Mouse (Mus musculus) layer of hippocampus, postnatal 25 days (tissue): ENCODE measurements around the gene Lrrc18. TPM values are rescaled to one million over a fixed set of nuclear protein-coding genes. Genes with fewer than 3 reads are reported as not detected.

ENCODE experiments used
- DNase-seq, 2 experiments: peaks; one replicate each; pipeline ENCODE4 v3.0.0; 2022; ENCODE audit warnings: mixed read lengths in 2 of 2, low spot score in 1 of 2; ENCODE audit errors: extremely low spot score in 1 of 2
- total RNA-seq, 2 experiments: library from RNA; stranded (reverse); gene quantifications; 2 replicates each; pipeline ENCODE4 v1.2.3; 2021

Gene Lrrc18
- total RNA-seq, result under 1 TPM; 0.23 to 0.59 TPM

DNA sequence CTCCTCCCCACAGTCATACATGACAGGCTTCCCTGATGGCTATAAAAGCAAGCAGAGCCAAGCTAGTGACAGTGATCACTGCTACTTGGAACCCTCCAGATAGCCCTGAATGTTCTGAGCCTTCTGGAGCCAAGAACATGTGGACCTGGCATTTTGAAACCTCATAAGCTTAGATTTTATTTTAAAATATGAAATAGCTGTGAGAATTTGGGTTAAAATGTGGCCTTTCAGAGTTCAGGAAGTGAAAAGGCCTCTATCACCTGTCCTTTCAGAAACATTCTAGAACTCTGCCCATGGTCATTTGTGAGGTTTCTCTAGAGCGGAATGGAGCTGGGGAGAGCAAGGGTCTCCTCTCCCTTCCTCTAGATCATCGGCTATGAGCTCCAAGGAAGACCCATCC lies at the start of gene Lrrc18:
TSS of gene Lrrc18 (plus strand) at position 301 of the 400 bp plus-strand sequence.
- DNase-seq, result no peak

DNA sequence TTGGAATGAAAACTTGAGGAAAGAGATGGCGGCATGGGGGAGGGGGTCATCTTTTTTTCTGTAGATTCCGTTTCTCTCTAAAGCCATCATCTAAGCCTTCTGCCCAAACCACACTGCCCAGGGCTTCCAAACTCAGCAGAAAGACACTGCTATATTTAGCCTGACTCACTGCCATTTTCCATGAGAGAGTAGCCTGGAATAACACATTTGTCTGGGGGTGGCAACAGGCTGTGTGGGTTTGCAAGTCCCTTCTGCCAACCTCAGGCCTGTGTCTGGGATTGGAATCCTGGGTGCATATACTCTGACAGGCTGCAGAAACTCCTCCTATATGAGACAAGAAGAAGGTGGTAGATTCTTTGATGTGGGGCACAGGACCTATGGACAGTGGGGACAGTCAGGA lies 43.7 kb upstream of the Lrrc18 start:
- DNase-seq, result no peak

DNA sequence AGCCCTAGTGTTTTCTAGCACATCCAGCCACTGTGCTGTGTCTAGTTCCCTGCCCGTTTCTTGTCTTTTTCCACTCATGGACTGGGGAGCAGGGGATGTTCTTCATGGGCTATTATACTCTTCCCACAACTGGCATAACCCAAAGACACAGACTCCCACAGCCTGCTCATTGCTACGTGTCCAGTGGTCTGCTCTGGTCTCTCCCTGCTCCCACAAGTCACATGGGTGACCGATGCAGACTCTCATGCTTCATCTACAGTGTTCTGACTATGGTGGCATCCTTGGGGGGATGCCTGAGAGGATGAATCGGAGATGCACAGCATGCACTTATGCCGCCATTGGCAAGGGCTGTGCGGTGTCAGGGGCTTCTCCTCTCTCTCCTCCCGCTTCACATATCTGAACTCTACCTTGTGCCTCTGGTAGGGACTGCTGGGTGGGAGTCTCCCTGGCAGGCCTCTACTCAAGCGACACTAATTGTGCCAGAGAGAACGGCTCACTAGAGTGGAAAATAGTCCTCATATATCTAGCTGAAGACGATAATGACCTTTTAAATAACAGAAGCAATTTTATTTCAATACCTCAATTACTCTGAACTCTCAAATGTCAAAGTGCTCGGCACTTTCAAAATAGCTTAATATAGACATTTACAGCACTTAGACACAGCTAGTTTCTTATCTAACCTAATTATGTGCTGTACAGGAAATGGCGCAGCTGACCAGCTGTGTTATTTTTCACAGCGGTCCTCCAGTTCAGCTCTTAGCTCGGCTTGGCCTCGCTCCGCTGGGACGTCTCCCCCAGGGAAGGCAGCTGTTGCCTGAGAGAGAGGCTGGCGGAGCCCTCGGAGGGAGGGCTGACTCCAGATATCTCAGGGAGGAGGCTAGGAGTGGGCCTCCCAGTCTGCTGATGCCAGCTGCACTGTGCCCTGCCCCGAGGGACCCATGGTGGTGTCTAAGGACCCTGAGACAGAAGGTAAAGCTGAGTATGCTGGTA lies 40.6 kb upstream of the Lrrc18 start:
- DNase-seq, result no peak

DNA sequence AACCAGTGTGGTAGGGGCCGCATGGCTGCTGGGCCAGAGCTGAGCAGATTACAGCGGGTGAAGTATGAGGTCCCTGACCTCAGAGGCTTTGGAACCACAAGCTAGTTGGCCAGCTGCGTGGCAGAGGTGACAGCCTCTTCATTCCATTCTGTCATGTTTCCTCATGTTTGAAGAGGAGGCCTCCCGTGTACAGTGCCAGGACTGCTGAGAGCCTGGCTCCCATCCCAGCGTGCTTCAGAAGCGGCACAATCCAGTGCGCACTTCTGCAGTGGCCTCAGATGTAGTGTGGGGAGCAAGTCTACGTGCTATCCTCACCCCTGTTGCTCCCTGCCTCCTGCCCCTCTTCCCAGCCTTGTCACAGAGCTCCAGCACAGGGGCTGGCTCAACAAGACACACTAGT lies 34.7 kb upstream of the Lrrc18 start:
- DNase-seq, result no peak

DNA sequence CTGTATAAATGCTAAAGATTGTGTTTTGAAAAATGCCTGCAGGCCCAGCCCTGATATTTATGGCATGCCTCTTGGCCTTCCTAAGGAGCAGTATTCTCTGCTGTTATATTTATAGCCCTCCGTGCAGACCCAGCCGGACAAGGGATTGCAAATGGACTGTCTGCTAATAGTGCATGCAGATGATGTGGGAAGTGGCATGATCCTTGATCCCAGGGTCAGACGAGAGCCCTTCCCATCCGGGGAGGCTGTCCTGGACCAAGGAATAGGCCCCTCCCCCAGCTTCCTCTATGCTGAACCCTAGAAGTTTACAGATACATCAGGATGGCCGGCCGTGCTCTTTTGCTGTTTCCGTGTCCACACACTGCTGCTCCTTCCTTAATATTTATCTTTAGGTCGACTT lies 32.5 kb upstream of the Lrrc18 start:
- no peak for DNase-seq

DNA sequence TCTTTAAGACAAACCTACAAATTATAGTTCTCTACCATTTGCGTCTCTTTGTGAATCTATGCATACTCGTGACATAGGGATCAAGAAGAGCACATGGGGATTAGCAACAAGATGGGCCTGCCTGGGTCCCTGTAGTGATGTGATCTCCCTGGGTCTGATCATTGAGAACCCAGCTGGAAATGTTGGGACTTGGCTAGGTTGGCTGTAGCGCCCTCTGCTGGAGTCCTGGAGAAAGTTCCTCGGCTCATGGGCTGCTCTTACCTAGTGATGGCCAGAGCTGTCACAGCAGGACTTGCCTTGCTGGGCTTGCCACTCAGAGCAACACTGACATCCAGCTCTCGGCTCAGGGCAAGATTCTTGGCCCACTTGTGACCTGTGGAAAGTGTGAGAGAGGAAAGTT lies 30.7 kb upstream of the Lrrc18 start:
- peak; percentile 68 to 80 for DNase-seq

DNA sequence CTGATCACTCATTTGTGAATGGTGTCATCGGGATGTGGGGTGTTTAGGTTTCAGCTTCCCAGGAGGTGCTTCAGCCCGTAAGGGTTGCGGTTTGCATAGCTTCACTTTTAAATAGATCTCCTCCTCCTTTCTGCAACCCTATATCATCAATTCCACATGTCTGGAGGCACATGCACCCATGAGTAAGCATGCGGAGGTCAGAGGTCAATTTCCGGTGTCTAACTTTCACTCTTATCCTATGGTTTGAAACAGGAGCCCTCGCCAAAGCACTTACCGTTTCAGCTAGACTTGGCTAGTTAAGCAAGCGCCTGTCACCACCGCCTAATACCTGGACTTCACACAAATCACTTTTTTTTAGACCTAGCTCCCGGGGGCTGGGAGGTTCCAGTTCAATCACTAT lies 26.4 kb upstream of the Lrrc18 start:
- DNase-seq, result no peak

DNA sequence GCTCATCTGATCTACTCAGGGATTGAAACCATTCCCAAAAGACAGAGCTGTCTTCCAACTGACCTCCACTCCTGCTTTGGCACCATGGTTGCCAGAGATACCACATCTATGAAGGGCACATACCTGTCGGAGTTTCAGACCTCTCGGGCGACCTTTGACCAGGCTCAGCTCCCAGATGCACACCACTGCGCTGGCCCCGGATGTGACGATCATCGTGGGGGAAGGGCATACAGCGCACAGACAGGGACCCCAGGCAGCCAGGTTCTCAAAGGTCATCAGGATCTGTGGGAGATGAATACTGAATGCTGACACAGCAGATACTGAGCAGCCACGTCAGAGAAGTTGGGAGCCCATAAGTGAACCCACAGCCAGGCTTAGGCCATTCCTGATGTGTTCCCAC lies 20.5 kb upstream of the Lrrc18 start:
- DNase-seq, result no peak

DNA sequence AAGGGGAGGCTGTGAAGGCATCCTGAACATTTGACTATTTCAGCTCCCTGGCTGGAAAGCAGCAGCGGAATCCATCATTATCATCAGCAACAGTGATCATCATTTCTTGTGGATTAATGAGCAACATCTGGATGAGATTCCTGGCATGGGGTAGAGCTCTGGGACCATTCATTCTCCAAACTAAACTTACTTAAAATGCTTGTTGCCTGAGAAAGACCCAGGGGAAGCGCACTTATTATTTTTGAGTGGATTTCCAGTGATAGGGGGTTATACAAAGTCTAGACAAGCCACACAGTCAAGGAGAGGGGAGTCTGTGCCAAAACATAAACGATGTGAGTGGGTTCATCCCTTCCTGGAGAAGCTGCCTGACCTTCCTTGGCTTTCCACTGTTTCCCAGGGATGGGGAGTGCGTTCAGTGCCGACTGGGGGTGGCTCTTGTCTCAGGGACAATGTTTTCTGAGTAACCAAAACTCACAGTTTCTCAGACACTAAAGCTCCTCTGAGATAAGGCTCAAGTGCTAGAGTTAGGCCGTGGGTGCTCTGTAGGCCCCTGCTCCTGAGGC lies 6.9 kb upstream of the Lrrc18 start:
- no peak for DNase-seq

DNA sequence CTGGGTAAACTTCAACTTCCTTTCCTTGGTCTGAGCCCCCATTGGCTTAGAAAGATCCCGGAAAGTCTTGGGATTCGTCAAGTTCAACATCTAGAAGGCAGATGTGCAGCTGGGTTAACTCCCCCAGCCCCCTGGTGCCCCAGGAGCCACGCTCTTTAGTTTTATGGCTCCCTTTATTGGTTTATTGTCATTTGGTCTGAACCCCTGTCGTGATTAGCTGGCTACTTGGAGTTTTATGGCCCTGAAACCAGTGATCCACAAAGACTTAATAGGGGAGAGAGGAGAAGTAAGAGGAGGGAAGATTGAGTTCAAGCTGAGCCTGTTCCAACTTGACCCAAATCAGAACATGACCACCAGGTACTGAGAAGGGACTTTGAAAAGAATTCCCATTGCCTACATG lies 4.5 kb upstream of the Lrrc18 start:
- DNase-seq, result no peak

DNA sequence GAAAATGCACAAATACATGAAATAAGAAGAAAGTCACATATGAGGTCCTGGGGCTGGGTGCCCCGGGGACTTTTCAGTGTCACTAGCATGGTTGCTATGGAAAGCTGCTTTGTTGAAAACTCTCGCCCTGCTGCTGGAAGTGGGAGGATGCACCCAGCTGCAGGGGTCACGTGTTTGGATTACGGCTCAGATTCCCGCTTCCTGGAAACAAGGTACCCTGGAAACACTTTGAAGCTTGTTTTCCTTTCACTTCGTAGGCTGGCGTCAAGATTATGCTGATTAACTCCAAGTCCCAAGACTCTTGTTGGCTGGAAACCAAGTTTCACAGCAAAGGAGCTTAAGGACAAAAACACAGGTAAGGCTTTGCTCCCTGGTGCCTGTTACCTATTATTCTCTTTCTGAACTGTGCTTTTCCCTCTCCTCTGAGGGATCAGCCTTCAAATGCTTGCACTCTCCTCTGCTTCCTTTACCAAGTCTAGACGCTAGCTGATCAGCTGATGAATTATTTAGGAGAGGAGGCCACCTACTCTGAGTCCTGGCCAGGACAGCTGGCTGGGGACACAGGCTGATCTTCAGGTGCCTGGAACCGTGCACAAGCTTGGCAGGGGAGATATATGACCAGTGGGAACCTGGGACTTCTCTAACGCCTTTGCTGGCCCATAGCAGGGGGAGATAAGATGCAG lies 3.9 kb downstream of the Lrrc18 start:
- DNase-seq, result no peak

DNA sequence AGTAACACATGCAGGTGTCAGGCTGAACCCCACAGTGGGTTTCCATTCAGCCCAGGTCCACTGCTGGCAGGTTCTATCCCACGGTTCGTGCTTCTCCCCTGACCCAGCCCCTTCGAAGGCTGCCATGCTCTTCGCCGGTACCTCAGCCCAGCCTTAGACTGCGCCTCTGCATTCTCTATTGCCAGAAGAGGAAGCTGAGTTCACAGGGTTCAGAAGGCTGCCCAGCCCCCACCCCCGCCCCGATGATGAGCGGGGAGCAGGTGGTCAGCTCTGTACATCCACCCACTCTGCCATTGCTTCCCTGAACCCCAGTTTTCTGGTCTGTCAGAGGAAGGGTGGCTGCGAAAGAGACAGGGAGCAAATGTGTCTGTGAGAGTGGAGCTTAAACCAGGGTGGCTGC lies 8.3 kb downstream of the Lrrc18 start:
- no peak for DNase-seq

DNA sequence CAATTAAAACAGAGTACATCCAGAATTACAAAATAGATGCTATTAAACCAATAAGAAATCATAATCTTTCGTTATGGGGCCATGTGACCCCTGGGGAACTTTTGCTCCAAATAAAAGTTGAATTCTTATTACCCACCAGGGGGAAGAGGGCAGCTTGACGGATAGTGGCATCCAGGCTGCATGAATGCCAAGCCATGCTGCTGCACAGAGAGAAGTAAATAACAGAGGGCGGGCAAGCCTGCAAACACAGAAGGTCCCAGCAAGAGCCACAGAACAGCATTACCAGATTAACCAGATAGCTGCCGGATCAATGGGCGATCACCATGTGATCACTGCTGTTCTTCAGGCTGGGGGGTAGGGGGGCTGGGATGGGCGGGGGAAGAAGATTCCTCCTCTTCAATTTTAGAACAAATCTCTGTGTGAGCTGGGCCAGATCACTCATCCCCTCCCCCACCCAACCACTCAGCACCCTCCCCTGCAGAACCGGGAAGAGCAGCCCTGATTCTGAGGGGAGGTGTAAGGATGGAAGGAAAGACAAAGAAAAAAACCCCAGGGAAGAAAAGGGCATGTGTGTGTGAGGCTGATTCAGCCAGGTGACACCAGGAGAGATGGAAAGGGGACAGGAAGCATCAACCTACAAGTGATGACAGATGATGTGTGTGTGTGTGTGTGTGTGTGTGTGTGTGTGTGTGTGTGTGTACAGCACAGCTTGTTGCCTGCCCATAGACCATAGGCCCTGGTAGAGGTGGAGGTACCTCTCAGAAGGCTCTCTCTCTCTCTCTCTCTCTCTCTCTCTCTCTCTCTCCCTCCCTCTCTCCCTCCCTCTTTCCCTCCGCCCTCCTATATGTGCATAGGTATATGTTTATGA lies 9.2 kb downstream of the Lrrc18 start:
- DNase-seq, result no peak

DNA sequence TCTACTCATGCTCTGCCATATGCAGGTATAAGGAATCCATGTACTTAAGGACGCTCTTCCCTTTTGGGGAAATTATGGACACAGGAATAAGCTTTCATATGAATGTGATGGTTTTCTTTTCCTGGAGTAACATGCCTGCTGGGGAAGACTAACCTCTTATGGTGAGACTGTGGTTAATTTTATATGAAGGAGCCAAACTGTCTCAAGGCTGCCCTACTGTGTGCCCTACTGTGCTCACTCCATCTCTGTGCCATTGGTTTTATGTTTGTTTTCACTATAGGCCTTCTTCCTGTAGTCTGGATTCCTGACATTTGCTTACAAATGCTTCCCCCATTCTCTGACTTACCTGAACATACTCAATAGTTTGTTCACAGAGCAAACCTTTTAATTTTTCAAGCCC lies 13.9 kb downstream of the Lrrc18 start:
- DNase-seq, result no peak

DNA sequence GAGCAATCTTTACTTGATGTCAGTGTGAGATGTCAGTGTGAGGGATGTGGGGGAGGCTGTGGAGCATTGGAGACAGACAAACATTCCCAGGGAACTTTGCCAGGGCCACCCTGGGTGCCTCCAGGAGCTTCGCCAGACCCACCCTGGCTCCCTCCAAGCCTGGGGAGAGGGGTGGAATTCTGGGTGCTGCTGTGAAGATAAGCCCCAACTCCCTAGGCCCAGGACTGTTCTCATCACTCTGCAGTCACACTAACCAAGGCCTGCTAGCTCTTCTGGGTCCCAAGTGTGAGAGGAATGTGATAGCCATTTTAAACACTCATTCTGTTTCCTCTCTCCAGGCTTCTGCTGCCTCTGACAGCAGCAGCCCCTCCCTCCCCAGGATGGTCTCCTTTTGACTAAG lies 16.5 kb downstream of the Lrrc18 start:
- DNase-seq, result no peak

DNA sequence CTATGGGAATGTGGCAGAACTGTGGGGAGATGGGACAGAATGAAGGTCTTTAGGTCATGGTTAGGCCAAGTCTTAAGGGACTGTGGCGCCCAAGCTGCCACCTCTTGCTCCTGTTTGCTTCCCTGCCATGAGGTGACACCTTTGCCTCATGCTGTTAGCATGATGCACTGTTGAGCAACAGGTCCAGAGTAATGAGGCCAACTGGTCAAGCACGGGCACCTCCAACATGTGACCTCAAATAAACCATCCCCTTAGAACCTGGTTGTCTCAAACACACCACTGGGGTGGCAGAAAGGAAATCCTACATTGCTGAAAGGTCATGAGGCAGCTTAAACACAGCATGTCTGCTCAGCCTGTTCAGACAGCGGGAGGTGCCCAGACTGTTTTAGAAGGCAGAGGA lies 27.9 kb downstream of the Lrrc18 start:
- DNase-seq, result no peak

DNA sequence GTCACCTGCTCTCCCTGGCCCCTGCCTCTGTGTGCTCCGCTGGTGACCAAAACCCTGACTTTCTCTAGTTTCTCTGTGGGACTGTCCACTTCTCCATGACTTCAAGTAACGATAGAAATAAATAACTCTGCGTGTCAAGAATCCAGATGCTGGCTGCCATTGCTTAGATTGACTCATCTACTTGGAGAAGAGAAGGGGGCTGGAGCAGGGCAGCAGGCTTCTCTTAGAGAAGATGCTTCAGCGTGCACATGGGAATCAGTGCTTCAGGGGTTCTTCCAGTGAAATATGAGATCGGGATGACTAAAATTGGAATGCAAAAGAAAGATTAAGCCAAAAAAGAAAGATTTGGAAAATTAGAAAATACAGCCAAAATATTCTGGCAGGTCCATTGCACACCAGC lies 28.4 kb downstream of the Lrrc18 start:
- DNase-seq, result no peak

DNA sequence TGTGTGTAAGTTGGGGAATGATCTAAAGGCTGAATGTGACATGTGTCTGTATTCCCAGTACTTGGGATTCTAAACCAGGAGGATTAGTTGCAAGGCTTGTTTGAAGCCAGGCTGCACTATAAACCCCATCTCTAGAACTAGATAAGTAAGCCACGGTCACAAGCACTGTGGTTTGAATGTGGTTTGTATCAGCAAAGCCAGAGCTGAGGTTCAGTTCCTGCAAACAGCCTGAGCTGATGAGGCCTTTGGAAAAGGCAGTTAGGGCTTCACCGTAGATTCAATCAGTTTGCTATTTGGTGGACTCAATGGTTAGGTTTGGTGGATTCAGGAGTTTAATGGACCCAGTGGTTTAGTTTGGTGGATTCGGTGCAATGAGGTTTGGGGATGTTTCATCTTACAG lies 39.7 kb downstream of the Lrrc18 start:
- no peak for DNase-seq

DNA sequence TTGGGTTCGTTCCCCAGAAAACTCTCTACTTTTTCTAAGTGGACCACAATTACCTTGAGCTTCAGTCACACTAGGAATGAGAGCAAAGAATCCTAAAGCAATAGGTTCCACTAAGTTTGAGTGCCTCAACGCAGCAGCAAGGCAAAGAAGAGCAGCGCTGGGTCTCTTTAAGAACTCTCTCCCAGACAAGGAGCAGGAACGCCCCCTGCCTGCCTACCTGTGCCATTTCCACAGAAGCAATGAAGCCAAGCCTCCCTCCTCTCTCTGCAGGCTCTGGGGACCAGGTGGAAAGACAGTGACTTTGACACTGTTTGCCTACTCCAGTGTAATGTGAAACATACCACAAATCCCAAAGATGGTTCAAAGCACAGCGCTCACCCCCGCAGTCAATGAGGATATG lies 42.2 kb downstream of the Lrrc18 start:
- DNase-seq, result peak in 1 of 2 experiments; percentile 42

DNA sequence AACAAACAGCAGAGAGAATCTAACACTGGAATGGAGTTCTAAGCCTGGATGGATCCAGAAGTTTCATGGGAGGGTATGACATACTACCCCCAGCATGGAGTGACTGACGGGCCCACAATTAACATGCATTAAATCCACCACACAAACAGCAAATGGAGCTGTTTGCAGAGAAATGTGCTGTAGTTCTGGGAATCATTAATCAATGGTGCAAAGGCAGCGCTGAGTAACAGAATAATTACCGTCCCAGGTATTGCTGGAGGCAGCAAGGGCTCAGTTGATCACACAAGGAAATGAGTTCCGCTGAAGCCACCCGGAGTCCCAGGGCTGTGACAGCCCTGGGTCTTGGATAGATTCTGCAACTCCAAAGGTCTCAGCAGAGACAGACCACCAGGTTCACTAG lies 44.2 kb downstream of the Lrrc18 start:
- no peak for DNase-seq

DNA sequence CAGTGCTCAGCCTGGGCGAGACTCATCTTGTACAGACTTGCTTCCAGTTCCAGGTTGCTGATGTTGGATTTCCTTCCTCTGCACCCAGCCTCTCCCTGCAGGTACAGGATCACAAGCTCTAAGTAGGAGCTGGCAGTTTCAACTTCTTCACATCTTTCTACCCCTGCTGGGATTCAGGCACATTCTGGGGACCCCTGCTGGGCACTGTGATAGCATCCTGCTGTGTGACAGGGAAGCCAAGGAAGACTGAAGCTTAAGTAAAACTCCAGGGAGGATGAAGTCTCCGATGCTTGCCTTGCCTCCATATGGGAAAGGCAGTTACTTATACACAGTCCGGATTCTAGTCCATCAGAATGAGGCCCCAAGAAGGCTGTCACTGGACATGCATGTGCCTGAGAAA lies 45.6 kb downstream of the Lrrc18 start:
- no peak for DNase-seq
